Mouse (Mus musculus) intestine, embryonic 14.5 days (tissue): ENCODE measurements around the gene Aurkaip1. TPM values are rescaled to one million over a fixed set of nuclear protein-coding genes. Genes with fewer than 3 reads are reported as not detected.
"Not testable (repeated sequence)": the region's sequence is repeated elsewhere in the genome, so short reads cannot be mapped to it uniquely, and the experiment has no call there.

Experiments
- ATAC-seq: fragments of 200-750 bp; cut with Nextera tagmentation; replicated peaks from 2 replicates; pipeline ENCODE4 v1.8.0; 2017; ENCODE audit warnings: low read depth, moderate number of reproducible peaks, moderate TSS enrichment, moderate library complexity; ENCODE audit not compliant: low FRiP score, low TSS enrichment
- DNase-seq: peaks from one replicate; pipeline ENCODE4 v3.0.0-alpha.2; 2018; ENCODE audit warnings: low spot score
- H3K27ac ChIP-seq: fragments of 300-500 bp; sonication (generic); 2 replicates; pipeline ENCODE4 v1.5.1; 2014; ENCODE audit warnings: low read depth, mild to moderate bottlenecking, control low read depth
- H3K27me3 ChIP-seq: fragments of 300-500 bp; sonication (generic); replicated peaks from 2 replicates; pipeline ENCODE4 v1.6.1; 2014; ENCODE audit warnings: low read length, control low read depth; ENCODE audit not compliant: control insufficient read depth, insufficient read depth
- H3K36me3 ChIP-seq: fragments of 300-500 bp; sonication (generic); 2 replicates; pipeline ENCODE4 v1.6.1; 2014; ENCODE audit warnings: low read length, control low read depth; ENCODE audit not compliant: control insufficient read depth, insufficient read depth
- H3K4me1 ChIP-seq: fragments of 300-500 bp; sonication (generic); replicated peaks from 2 replicates; pipeline ENCODE4 v1.6.1; 2014; ENCODE audit warnings: low read length, control low read depth, mixed read lengths; ENCODE audit not compliant: control insufficient read depth, insufficient read depth
- H3K4me2 ChIP-seq: fragments of 300-500 bp; sonication (generic); 2 replicates; pipeline ENCODE4 v1.6.1; 2014; ENCODE audit warnings: low read length
- H3K4me3 ChIP-seq: fragments of 300-500 bp; sonication (generic); 2 replicates; pipeline ENCODE4 v1.5.1; 2014; ENCODE audit warnings: low read depth, low read length, control low read depth, mixed read lengths
- H3K9ac ChIP-seq: fragments of 300-500 bp; sonication (generic); 2 replicates; pipeline ENCODE4 v1.6.1; 2014; ENCODE audit warnings: mild to moderate bottlenecking, low read length
- H3K9me3 ChIP-seq: fragments of 300-500 bp; sonication (generic); 2 replicates; pipeline ENCODE4 v1.6.1; 2016; ENCODE audit warnings: low read length, control low read depth; ENCODE audit not compliant: control insufficient read depth
- WGBS: fragments of 180-500 bp; shearing (Covaris S2); extraction: QIAGEN DNeasy Blood & Tissue Kit; methylation state at CpG from one replicate; pipeline ENCODE4 v1.1.7; 2014; 5-methylcytosine and 5-hydroxymethylcytosine counted together
- polyA plus RNA-seq: library from polyadenylated mRNA; unstranded; fragments of >200 nt; fragmentation: Nextera tagmentation; extraction: Ambion mirVana; gene quantifications from 2 replicates; pipeline ENCODE4 v1.2.1, GENCODE M21; 2014

Gene Aurkaip1
- 133 and 151 TPM in 2 replicates for polyA plus RNA-seq

DNA sequence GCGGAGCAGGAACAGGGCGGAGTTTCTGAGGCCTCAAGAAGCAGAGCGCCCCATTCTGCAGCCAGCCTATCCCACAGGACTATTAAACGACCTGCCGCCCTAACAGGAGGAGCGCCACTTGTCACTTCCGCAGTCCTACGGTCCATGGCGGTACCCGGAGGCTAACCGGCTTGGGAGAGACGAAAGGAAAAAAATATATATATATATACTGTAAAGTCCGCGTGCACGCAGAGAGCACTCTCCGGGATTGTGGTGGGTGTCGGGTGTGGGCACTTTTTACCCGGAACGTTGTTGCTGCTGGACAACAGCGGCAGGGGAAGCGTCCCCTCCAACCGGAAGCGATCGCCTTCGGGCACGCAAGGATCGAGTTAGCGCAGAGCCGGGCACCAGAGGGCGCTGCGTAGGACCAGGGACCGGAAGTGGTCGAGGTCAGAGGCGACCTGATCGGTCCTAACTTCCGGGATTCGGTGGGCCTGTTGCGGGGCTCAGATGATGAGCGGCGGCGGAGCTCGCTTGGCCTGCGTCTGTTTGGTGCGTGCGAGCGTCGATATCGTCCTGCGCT lies at the start of gene Aurkaip1:
Gene Aurkaip1 (plus strand): TSS at position 68 of the 562 bp plus-strand sequence.
- H3K9ac ChIP-seq, result peak within 1 kb of the TSS; percentile 77
- peak within 1 kb of the TSS; percentile 72 for H3K27ac ChIP-seq
- ATAC-seq (peak; percentile 91), DNase-seq (peak; percentile 98)
- WGBS, result under 1% methylated on average over 49 of the region's 49 CpGs
- H3K27me3 ChIP-seq, result no peaks in the 10 kb centered on the region
- H3K4me1 ChIP-seq, result peaks cover 19% of the 10 kb centered on the region
- H3K9me3 ChIP-seq, result no peaks in the 10 kb centered on the region
- H3K4me2 ChIP-seq, result peak within 1 kb of the TSS; percentile 95
- peak within 1 kb of the TSS; percentile 87 for H3K4me3 ChIP-seq
- H3K36me3 ChIP-seq, result peaks cover 23% of the 10 kb centered on the region

DNA sequence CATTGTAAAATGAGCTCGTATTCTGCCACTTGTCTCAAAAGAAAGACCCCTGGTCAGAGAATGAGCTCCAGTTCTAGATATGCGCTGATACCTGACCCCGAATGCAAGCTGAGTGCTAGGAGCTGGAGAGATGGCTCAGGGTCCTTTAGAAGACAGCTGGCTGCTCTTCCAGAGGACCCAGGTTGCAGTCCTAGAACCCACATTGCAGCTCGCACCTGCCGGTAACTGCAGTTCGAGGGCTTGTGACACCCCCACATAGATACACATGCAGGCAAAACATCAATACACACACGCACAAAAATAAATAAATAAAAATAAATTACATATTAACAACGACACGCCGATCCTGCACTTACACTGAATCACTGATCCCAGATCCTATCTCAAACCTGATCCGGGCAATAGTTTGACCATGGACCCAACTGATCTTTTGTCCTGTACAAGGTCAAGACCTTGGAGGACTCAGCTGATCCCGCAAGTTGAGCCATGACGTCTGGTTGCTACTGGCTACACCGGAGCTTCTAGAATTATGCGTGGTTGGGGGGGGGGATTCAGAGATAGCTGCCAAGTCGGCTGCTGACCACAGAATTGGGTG lies 47.5 kb upstream of the Aurkaip1 start:
- H3K4me2 ChIP-seq, result peak overlapping the region; percentile 71
- peak overlapping the region; percentile 85; the same call in 1 of the 2 replicates for H3K27ac ChIP-seq
- peaks cover 13% of the 10 kb centered on the region for H3K4me1 ChIP-seq
- DNase-seq (no peak), ATAC-seq (no peak)
- no peaks in the 10 kb centered on the region for H3K27me3 ChIP-seq
- WGBS, result 38% methylated on average over 16 of the region's 16 CpGs
- peak overlapping the region; percentile 74 for H3K9ac ChIP-seq
- H3K36me3 ChIP-seq, result no peaks in the 10 kb centered on the region
- H3K9me3 ChIP-seq, result no peaks in the 10 kb centered on the region
- peak overlapping the region; percentile 71 for H3K4me3 ChIP-seq

DNA sequence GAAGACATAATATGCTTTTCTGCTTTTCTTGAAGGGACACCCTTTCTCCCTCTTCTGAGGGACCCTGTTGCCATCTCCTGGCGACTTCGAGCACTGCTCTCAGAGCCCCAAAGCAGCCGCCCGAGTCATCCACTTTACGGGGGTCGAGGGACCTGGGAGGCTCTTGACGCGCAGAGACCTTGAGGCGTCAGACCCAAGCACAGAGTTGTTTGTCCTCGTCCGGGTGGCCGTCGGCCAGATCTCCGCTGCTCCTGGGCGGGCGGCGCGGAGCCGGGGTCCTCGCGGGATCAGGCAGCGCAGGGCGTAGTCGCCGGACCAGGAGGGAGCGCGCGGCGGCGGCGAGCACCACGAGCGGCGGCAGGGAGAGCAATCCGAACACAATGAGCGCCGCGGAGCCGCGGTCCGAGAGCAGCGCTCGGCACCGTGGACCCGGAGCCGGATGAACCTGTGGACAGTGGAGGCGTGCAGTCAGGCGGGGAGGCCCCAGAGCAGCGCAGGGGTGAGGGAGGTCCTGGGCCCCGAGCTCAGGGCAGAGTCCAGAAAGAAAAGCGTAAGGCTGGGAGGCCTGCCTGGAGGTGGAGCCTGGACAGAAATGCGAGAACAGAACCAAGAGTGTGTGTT lies 46.9 kb upstream of the Aurkaip1 start:
- Histone ChIP-seq H3K9ac (peak overlapping the region; percentile 74), H3K9me3 (no peaks in the 10 kb centered on the region), H3K4me2 (peak overlapping the region; percentile 71), H3K27me3 (no peaks in the 10 kb centered on the region), H3K27ac (peak overlapping the region; percentile 85), H3K4me3 (peak overlapping the region; percentile 71), H3K36me3 (no peaks in the 10 kb centered on the region), H3K4me1 (peaks cover 13% of the 10 kb centered on the region)
- DNase-seq, result peak; percentile 94
- ATAC-seq, result peak; percentile 84
- WGBS, result under 1% methylated on average over 52 of the region's 52 CpGs

DNA sequence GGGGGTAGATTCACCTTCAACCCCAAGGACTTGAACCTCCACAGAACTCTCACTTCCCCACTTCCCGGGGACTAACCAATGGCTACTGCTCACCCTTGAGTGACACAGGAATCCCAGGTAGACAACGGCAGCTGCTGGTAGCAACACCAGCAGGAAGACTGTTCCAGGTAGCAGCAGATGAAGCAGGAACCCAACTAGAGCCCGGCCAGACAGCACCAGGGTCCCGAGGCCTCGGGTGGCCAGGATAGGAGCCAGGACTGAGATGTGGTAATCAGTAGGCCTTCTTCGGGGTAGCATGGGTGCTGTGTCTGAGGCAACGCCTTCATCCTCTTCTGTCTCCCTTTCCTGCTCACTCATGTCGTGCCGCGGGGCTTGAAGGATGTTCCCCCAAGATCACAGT lies 45.8 kb upstream of the Aurkaip1 start:
- no peak overlapping the region for H3K4me3 ChIP-seq
- H3K27me3 ChIP-seq, result no peaks in the 10 kb centered on the region
- DNase-seq, result no peak
- no peak for ATAC-seq
- 82% methylated on average over 10 of the region's 10 CpGs for WGBS
- peaks cover 13% of the 10 kb centered on the region for H3K4me1 ChIP-seq
- H3K4me2 ChIP-seq, result no peak overlapping the region
- no peaks in the 10 kb centered on the region for H3K36me3 ChIP-seq
- H3K27ac ChIP-seq, result no peak overlapping the region
- no peaks in the 10 kb centered on the region for H3K9me3 ChIP-seq
- no peak overlapping the region for H3K9ac ChIP-seq

DNA sequence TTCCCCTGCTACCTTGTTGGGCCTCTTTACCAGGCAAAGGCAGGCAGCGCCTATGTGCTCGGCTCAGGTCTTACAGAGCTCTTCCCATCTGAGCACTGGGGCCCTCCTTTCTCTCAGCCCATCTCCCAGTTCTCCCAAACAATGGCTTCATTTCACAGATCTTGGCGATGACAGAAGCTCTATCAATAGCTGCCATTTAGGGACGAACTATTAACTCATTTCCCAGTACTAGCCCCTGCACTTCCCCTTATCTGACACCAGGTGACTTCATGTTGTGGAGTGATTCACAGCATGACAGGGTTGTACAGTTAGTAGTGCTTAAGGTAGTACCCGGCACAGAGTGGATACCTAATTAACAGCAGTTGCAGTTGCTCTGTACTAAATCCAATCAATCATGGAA lies 45.3 kb upstream of the Aurkaip1 start, which contains the start of gene Tmem88b:
Gene Tmem88b (minus strand): TSS at position 56 of the 400 bp plus-strand sequence.
- Histone ChIP-seq H3K27ac (no peak within 1 kb of the TSS), H3K9ac (peak within 1 kb of the TSS; percentile 74), H3K27me3 (no peaks in the 10 kb centered on the region), H3K4me1 (peaks cover 11% of the 10 kb centered on the region), H3K9me3 (no peaks in the 10 kb centered on the region), H3K36me3 (no peaks in the 10 kb centered on the region), H3K4me2 (peak within 1 kb of the TSS; percentile 71), H3K4me3 (peak within 1 kb of the TSS; percentile 71; the same call in 1 of the 2 replicates)
- DNase-seq (no peak), ATAC-seq (no peak)
- 65% methylated on average over 5 of the region's 5 CpGs for WGBS

DNA sequence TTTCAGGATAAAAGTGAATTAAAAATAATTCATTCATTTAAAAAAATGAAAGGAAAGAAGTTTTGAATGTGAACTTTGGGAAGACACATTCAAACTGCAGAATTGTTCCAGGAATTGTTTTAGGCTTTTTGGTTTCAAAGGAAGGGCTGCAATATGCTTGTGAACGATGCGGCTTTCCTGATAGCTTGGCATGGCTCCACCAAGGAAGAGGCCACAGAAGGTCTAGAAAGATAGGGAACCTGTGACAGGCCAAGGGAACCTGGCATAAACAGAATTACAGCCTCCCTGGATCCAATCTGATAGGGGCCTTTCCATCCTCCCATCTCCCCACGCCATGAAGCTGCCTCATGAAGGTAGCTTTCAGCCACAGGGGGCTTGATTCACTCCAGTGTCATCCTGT lies 42.8 kb upstream of the Aurkaip1 start:
- DNase-seq, result no peak

DNA sequence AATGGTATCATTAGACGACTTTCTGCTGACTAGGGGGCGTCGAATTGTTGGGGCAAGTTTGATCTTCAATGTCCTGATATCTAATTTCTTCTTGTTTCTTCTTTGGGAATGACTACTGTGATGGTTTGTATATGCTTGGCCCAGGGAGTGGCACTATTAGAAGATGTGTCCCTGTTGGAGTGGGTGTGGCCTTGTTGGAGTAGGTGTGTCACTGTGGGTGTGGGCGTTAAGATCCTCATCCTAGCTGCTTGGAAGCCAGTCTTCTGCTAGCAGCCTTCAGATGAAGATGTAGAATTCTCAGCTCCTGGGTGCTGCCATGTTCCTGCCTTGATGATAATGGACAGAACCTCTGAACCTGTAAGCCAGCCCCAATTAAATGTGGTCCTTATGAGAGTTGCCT lies 42.2 kb upstream of the Aurkaip1 start:
- not testable (repeated sequence) for H3K4me3 ChIP-seq, DNase-seq, H3K27me3 ChIP-seq, H3K9ac ChIP-seq, H3K9me3 ChIP-seq, H3K4me2 ChIP-seq, H3K36me3 ChIP-seq, H3K4me1 ChIP-seq, ATAC-seq, H3K27ac ChIP-seq
- 80% methylated on average over 4 of the region's 4 CpGs for WGBS

More for the DNA sequence above, 42.8 kb upstream of the Aurkaip1 start:
- ATAC-seq, result no peak
- no peak overlapping the region for H3K9ac ChIP-seq
- no peak overlapping the region for H3K4me3 ChIP-seq
- H3K9me3 ChIP-seq, result no peaks in the 10 kb centered on the region
- H3K27ac ChIP-seq, result no peak overlapping the region
- H3K4me2 ChIP-seq, result no peak overlapping the region
- no peaks in the 10 kb centered on the region for H3K36me3 ChIP-seq
- no peaks in the 10 kb centered on the region for H3K27me3 ChIP-seq
- WGBS, result 67% methylated on average over 3 of the region's 3 CpGs
- H3K4me1 ChIP-seq, result peaks cover 6% of the 10 kb centered on the region

DNA sequence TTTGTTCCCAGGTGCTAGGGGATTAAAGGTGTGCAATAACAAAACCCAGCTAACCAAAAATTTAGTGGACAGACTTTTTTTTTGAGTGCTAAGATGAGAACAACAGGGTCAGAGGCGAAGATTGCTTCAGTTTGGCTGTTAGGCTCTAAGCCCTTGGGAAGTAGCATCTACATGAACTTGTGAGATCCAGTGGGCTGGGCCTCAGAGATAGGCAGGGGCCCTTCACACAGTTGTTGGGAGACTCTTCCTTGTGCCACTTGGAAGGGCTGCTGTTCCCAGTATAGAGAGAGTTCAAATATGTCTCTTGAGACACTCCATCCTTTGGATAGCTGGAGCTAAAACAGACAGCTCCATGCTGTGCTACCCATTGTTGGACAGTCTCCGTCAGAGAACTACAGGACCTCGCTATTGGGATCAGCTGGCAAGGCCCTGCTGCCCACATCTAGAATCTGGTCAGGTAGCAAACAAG lies 41.0 kb upstream of the Aurkaip1 start, which contains the start of gene Ankrd65:
Gene Ankrd65 (plus strand): TSS at position 419 of the 469 bp plus-strand sequence.
- 82% methylated on average over 3 of the region's 3 CpGs for whole genome bisulfite sequencing
- DNase-seq (no peak), ATAC-seq (no peak)
- H3K9me3 ChIP-seq, result no peaks in the 10 kb centered on the region
- no peak within 1 kb of the TSS for H3K9ac ChIP-seq
- H3K4me1 ChIP-seq, result no peaks in the 10 kb centered on the region
- no peak within 1 kb of the TSS for H3K4me2 ChIP-seq
- H3K27ac ChIP-seq, result no peak within 1 kb of the TSS
- no peaks in the 10 kb centered on the region for H3K36me3 ChIP-seq
- H3K4me3 ChIP-seq, result no peak within 1 kb of the TSS
- no peaks in the 10 kb centered on the region for H3K27me3 ChIP-seq
